Mouse (Mus musculus): ENCODE measurements at regions not wholly inside any gene's neighbourhood (a gene's known extent, or its start where the extent isn't known, plus 50 kb on each side); places are given as distances from the start of the nearest gene placed in this dataset.

- TF ChIP-seq CTCF (IDR thresholded peaks at IDR 0.05; ENCODE audit: control insufficient read depth, insufficient read depth, insufficient replicate concordance, low read depth, low read length) = no peak
- TF ChIP-seq POLR2A (IDR thresholded peaks at IDR 0.05; ENCODE audit: control insufficient read depth, low read depth, low read length) = no peak
These were observed 122.7 kb upstream of the Zfp746 start for GRCm38 (mm10) chr6:48209103-48209502.
